Mouse (Mus musculus) 416B (cell line): ENCODE measurements around the gene Nfkbib.

ENCODE experiments used
- DNase-seq: peaks from one replicate; pipeline ENCODE4 v3.0.0; 2011; ENCODE audit warnings: low read depth

Nfkbib gene

DNA sequence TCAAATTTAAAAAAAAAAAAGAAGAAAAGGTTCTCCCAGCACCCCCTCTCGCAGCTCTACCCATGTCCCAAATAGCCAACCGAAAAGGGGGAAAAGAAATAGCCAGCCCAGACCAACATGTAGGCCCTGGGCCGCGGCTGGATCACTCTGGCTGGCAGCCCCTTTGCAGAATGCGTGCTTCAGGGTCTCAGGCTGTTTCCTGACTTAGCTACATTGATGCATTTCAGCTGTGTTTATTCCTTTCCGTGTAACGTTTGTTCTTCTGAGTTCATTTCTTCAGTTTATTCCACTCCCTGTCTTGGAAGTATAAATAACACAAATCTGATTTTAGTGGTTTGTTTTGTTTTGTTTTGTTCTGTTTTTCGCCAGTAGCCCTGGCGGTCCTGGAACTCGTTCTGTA lies 49.6 kb downstream of the Nfkbib start:
- DNase-seq = no peak

DNA sequence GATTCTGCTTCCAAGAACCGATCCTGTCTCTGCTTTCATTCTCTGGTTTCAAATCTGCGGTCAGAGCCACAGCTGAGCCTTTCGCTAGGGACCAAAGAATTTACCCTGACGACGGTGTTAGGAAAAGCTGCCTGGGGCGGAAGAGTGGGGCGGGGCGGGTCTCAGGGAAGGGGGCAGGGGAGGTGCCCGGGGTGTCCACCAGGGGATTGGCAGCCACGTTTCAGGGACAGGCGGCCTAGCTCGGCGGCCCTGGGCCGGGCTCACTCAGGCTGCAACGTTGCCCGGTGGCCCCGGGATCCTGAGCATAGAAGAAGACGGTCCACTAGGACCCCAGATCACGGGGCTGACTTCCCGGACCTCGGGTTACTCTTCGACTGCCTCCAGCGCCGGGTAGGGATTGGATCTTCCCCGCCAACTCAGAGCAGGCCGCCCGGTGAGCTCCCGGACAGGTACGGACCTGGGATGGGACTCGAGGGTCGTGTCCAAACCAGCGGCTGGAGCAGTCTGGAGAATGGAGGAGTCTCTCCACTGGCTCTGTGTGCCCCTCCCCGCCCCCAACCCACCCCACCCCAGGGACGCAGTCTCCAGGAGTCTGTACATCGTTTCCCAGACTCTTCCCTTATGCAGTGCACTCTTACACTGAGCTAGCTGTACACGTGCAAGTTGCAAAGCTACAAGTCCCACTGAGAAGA lies 50.6 kb downstream of the Nfkbib start, which contains the start of gene Fbxo17:
Gene Fbxo17 (plus strand): TSS at position 215 of the 692 bp plus-strand sequence.
- DNase-seq = no peak

DNA sequence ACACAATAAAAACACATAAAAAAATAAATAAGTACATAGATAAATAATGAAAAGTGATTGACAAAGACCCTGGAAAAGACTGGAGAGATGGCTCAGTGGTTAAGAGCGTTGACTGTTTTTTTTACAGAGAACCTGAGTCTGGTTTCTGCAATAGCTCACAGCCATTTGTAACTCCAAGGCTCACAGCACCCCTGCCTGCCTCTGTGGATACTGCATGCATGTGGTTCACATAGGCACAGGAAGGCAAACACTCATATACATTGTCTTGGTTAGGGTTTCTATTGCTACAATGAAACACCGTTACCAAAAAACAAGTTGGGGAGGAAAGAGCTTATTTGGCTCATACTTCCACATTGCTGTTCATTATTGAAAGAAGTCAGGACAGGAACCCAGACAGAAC lies 51.7 kb downstream of the Nfkbib start:
- DNase-seq = no peak

DNA sequence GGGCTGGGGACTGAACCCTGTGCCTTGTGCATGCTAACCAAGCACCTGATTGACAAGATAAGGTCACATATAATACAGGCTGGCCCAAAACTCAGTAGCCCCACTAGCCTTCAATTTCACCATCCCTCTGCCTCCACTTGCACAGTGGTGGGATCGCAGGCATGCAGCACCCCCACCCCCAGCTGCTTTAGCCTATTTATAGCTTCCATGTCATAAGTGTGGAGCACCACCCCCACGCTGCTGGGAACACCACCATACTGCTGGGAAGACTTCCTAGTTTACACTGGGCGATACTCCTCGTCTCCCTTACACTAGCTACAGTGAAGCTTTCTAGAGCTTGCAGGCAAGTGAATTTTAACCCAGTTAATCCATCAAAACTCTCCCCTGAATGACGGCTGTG lies 52.6 kb downstream of the Nfkbib start:
- DNase-seq = no peak

DNA sequence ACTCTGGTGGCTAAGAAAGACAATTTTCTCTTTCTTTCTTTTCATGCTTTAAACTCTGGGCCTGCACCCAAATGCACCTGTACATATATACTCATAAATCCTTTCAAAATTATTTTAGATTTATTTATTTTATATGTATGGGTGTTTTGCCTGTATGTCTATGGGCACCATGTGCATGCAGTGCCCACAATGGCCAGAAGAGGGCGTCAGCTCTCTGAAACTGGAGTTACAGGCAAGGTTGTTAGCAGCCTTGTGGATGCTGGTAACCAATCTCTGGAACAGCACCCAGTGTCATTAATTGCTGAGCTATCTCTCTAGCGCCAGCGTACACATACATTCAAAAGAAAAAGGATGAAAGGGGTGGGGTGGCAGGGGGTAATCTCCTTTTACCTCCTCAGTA lies 56.4 kb downstream of the Nfkbib start:
- no peak for DNase-seq

DNA sequence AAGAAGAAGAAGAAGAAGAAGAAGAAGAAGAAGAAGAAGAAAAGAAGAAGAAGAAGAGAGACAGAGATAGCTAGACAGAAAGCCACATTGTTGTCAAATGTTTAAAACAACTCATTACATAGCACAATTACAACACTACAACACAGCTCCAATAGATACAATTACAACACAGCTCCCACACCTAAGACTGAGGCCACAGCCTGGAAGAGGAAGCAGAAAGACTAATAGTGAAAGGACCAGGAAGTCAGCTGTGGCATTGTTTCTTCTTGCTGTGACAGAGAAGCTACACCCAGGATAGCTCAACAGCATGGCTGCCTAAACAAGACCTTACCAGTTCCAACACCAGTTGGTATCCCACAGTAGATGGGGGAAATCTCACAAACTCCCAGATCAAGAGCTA lies 57.9 kb downstream of the Nfkbib start:
- peak; percentile 47 for DNase-seq
